Mouse (Mus musculus): Measurements from ENCODE around the gene D11Wsu47e.

Gene D11Wsu47e

DNA sequence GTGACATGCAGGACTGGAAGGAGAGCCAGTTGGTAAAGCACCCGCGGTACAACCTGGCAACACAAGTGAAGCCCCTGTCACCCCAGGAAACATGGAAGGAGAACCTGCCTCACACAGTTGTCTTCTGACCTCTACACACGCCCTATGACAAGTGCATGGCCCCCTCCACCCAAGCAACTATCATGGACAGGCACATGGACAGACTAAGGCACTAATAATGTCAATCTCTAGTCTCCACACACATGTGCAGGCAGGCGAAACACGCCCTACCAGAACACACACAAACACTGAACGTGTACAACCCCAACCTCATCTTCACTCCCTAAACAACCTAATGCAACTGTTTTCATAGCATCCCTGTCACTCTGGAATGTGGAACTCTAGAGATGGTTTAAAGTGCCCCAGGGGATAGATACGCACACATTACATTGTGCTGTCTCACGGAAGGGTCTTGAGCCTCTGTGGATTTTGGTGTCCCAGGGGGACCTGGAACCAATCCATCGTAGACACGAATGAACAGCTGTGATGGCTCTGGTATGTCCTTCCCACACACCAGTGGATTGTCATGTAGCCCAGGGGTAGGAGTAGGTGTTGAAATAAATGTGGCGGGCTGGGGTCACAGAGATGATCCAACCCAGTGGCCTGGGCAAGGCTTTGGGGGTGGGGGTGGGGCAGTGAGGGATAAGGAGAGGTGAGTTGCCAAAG lies 52.8 kb downstream of the D11Wsu47e start:
- DNase-seq (ENCODE audit: low spot score) = no peak

DNA sequence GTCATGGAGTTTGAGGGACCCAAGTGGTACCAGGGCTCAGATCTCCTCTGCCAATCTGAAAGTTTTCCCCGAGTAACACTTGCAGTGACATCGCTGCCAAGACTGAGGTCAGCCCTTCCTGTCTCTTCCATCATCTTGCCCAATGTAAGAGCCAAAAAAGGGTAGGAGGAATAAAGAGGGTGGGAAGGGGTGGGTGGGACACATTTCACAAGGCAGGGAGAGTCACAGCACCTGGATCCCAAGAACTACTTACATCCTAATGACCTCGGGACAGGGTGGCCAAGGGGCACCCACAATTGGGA lies 53.3 kb downstream of the D11Wsu47e start:
- no peak for DNase-seq (ENCODE audit: low spot score)

DNA sequence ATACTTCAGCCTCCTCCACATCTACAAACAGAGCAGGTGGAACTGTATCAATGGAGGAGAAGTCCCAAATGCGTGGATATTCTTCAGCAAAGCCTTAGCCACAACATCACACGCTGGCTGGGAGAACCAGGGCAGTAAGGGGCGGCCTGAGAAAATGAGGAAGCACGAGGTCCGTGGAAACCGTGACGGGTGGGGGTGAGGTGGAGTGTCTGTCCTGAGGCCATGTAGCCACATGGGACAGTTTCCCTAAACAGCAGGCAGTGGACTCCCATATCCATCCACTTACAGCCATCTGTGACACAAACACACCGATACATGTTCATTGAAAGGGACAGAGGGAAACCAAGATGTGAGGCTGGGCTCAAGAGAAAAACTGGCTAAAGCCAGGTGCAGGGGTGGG lies 53.7 kb downstream of the D11Wsu47e start:
- no peak for DNase-seq (ENCODE audit: low spot score)

DNA sequence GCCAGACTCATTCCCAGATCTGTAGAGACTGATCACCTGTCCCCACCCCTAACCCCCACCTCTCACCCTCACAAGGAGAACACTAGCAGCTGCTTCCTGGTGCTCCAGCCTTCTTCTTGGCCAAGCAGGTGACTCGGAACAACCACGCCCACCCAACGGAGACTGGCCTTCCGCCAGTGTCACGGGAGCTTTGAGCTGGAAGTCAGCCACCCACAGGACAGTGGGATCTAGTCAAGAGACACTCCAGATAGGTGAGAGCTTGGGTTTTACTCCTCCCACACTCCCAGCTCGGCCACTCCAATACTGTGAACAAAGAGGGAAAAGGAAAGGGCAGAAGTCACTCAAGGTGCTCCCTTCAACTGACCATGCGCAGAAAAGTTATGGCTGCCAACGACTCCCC lies 55.0 kb downstream of the D11Wsu47e start:
- no peak for DNase-seq (ENCODE audit: low spot score)

DNA sequence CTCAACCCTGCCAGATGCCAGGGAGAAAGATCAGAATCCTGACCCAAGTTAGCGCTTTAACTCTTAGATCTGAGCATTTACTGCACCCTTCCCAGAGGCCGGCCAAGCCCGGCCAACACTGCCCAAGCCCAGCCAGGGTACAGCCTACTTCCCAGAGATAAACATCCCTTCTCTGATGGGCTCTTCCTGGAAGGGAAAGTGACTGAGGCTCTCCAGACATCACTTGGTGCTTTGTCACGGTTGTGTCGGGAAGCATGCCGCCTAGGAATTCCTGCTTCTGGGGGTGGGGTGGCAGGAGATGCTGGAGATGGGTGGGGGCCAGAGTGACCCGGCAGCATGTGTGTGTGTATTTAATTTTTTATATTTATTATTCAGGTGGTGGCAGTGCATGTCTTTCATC lies 55.9 kb downstream of the D11Wsu47e start:
- no peak for DNase-seq (ENCODE audit: low spot score)

DNA sequence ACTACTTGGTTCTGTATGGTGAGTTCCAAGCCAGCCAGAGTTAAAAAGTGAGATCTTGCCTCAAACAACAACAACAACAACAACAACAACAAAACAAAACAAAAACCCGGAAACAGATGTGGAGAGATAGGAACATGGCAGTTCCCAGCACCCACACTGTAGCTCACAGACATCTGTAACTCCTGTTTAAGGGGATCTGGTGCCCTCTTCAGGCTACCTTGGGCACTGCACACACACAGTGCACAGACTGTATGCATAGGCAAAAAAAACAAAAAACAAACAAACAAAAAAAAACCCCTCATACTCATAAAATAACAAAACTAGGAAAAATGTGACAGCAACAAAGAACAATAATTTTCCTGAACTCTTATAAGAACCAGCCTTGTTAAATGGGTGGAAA lies 58.8 kb downstream of the D11Wsu47e start:
- no peak for DNase-seq (ENCODE audit: low spot score)
